Mouse (Mus musculus): Measurements from ENCODE around the gene Zfp648.

DNA sequence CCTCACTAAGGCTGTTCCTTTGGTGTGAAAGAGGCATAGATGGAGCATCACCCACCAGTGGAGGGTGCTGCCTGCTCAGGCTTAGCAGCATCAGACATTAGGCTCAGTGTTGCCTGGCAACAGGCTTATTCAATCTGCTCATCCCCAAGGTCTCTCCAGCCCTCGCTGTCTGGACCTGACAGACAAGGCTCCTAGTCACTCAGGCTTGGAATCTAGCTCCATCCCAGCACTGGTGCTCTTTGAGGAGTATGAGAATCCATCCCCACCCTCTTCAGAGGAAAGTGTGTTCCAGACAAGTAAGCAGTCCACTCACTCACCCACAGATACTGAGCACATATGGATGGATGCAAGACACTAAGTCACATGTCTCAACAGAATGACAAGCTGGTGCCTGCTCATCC lies 22.8 kb downstream of the Zfp648 start:
- TF ChIP-seq CTCF (IDR thresholded peaks at IDR 0.05; ENCODE audit: low read depth, low read length), result peak; percentile 22; the same call in 1 of the 2 replicates
- TF ChIP-seq POLR2A (IDR thresholded peaks at IDR 0.05; ENCODE audit: extremely low read depth, insufficient read depth, low read length), result no peak
